Mouse (Mus musculus): ENCODE results near the gene Lad1.
A peak's percentile ranks its signal among the peaks of the same experiment; 100 is the strongest.

Gene Lad1

DNA sequence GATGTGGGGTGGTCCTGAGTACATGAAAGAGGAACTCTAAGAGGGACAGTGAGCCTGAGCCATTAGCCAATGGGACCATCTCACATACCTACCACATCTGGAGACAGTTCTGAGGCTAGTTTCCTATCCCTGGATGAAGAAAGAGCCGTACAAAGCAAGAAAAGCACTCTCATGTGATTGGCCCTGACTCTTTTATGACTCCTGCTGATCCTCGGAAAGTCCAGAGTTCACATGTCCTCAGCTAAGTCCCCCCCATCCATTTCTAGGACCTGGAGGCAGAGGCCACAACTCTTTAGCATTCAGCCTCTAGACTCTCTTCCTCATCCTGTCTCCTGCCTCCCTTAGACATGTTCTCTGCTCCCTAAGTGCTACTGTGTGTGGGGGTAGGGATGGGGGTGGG lies 58.9 kb downstream of the Lad1 start:
- DNase-seq (ENCODE audit: low read depth, low spot score), result no peak

DNA sequence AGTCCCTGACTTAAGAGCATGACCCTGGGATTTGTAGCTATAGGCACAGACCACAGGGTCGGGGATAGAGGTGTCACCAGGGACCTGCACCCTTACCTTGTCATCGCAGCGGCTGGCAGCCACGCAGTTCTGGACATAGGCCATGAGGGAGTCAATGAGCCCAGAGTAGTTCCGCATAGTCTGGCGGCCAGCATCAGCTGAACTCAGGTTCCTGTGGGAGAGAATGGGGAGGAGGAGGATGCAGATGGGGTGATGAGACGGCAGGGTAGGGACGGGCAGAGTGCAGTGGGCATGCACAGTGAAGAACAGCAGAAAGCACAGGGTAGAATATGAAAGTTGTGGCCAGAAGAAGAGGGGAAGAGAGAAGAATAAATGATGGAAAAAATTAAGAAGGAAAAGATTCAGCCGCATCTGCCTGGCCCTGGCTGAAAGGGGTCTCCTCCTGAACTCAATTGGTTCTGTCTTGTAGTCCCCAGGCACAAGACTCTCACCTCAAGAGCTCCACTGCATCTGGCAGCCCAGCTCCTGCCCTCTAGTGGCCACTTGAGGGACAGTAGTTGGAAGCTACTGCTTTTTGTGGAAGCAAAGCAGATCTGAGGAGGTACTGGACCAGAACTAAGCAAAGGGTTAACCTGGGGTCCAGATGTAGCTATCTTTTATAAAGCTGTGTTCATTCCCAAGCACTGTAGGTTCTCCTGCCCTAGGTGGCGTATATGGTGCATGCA lies 64.1 kb downstream of the Lad1 start:
- peak; percentile 72 for DNase-seq (ENCODE audit: low read depth, low spot score)
